Mouse (Mus musculus): ENCODE results near the gene Map3k6.

GRCm38 (mm10) chr4:133264559-133264958, 23.9 kb downstream of the Map3k6 start:
- no peak for TF ChIP-seq POLR2A (IDR thresholded peaks at IDR 0.05; ENCODE audit: low read depth, low read length)
- no peak for TF ChIP-seq CTCF (IDR thresholded peaks at IDR 0.05; ENCODE audit: borderline replicate concordance, insufficient read depth, low read length)
